Mouse (Mus musculus) intestine, postnatal 0 days (tissue): ENCODE measurements at regions not wholly inside any gene's neighbourhood (a gene's known extent, or its start where the extent isn't known, plus 50 kb on each side); places are given as distances from the start of the nearest gene placed in this dataset.

Experiments
- ATAC-seq: fragments of 200-750 bp; cut with Nextera tagmentation; 2 replicates; pipeline ENCODE4 v1.8.0; 2017; ENCODE audit warnings: mild to moderate bottlenecking, moderate TSS enrichment, moderate library complexity
- H3K27ac ChIP-seq: fragments of 300-500 bp; sonication (generic); 2 replicates; pipeline ENCODE4 v1.5.1; 2014; ENCODE audit warnings: mild to moderate bottlenecking, low read depth, low read length, moderate library complexity
- H3K27me3 ChIP-seq: fragments of 300-500 bp; sonication (generic); replicated peaks from 2 replicates; pipeline ENCODE4 v1.6.1; 2014; ENCODE audit warnings: low read length, mixed read lengths; ENCODE audit not compliant: control insufficient read depth, insufficient read depth
- H3K36me3 ChIP-seq: fragments of 300-500 bp; sonication (generic); 2 replicates; pipeline ENCODE4 v1.6.1; 2014; ENCODE audit warnings: mild to moderate bottlenecking, moderate library complexity; ENCODE audit not compliant: control insufficient read depth, insufficient read depth
- H3K4me1 ChIP-seq: fragments of 300-500 bp; sonication (generic); replicated peaks from 2 replicates; pipeline ENCODE4 v1.6.1; 2014; ENCODE audit warnings: antibody characterized with exemption, low read length, mixed read lengths; ENCODE audit not compliant: control insufficient read depth, insufficient read depth
- H3K4me2 ChIP-seq: fragments of 300-500 bp; sonication (generic); replicated peaks from 2 replicates; pipeline ENCODE4 v1.6.1; 2014; ENCODE audit warnings: low read depth, mild to moderate bottlenecking, moderate library complexity
- H3K4me3 ChIP-seq: fragments of 300-500 bp; sonication (generic); 2 replicates; pipeline ENCODE4 v1.5.1; 2014; ENCODE audit warnings: low read depth, low read length
- H3K9ac ChIP-seq: fragments of 300-500 bp; sonication (generic); 2 replicates; pipeline ENCODE4 v1.6.1; 2014; ENCODE audit warnings: mild to moderate bottlenecking, low read depth, low read length
- H3K9me3 ChIP-seq: fragments of 300-500 bp; sonication (generic); 2 replicates; pipeline ENCODE4 v1.6.1; 2016; ENCODE audit warnings: mixed run types; ENCODE audit not compliant: control insufficient read depth
- CTCF ChIP-seq: sonication (generic); IDR thresholded peaks from 2 replicates; pipeline ENCODE4 v1.5.1; 2016; ENCODE audit warnings: low read depth, mild to moderate bottlenecking, control low read depth, antibody characterized with exemption, moderate library complexity
- WGBS: fragments of 180-500 bp; shearing (Covaris S2); extraction: QIAGEN DNeasy Blood & Tissue Kit; methylation state at CpG from one replicate; pipeline ENCODE4 v1.1.7; 2014; 5-methylcytosine and 5-hydroxymethylcytosine counted together

GRCm38 (mm10) chr5:50937570-50937969 is 630.0 kb downstream of the Ppargc1a start:
- no peak overlapping the region for H3K4me3 ChIP-seq
- H3K36me3 ChIP-seq: no peaks in the 10 kb centered on the region
- no peak for TF ChIP-seq CTCF
- no peak overlapping the region for H3K4me2 ChIP-seq
- no peaks in the 10 kb centered on the region for H3K9me3 ChIP-seq
- no peaks in the 10 kb centered on the region for H3K27me3 ChIP-seq
- ATAC-seq: no peak
- H3K27ac ChIP-seq: no peak overlapping the region
- no peaks in the 10 kb centered on the region for H3K4me1 ChIP-seq
- no peak overlapping the region for H3K9ac ChIP-seq
- 61% methylated on average over 1 of the region's 1 CpGs for WGBS

- H3K36me3 ChIP-seq: no peaks in the 10 kb centered on the region
- ATAC-seq: peak; percentile 56; the same call in 1 of the 2 replicates
- no peak overlapping the region for H3K9ac ChIP-seq
- H3K27me3 ChIP-seq: no peaks in the 10 kb centered on the region
- WGBS: 40% methylated on average over 4 of the region's 4 CpGs
- no peaks in the 10 kb centered on the region for H3K4me1 ChIP-seq
- H3K9me3 ChIP-seq: no peaks in the 10 kb centered on the region
- no peak overlapping the region for H3K4me2 ChIP-seq
- H3K27ac ChIP-seq: no peak overlapping the region
- TF ChIP-seq CTCF: no peak
- H3K4me3 ChIP-seq: no peak overlapping the region
These were observed 645.9 kb downstream of the Ppargc1a start for GRCm38 (mm10) chr5:50921599-50921998.

- Histone ChIP-seq H3K4me2 (peak overlapping the region; percentile 0), H3K4me1 (no peaks in the 10 kb centered on the region), H3K9me3 (no peaks in the 10 kb centered on the region), H3K36me3 (no peaks in the 10 kb centered on the region), H3K4me3 (no peak overlapping the region), H3K9ac (no peak overlapping the region), H3K27ac (no peak overlapping the region), H3K27me3 (no peaks in the 10 kb centered on the region)
- ATAC-seq: peak; percentile 69
- TF ChIP-seq CTCF: no peak
- 45% methylated on average over 5 of the region's 5 CpGs for WGBS
These were observed 651.2 kb downstream of the Ppargc1a start for GRCm38 (mm10) chr5:50916341-50916740.

DNA sequence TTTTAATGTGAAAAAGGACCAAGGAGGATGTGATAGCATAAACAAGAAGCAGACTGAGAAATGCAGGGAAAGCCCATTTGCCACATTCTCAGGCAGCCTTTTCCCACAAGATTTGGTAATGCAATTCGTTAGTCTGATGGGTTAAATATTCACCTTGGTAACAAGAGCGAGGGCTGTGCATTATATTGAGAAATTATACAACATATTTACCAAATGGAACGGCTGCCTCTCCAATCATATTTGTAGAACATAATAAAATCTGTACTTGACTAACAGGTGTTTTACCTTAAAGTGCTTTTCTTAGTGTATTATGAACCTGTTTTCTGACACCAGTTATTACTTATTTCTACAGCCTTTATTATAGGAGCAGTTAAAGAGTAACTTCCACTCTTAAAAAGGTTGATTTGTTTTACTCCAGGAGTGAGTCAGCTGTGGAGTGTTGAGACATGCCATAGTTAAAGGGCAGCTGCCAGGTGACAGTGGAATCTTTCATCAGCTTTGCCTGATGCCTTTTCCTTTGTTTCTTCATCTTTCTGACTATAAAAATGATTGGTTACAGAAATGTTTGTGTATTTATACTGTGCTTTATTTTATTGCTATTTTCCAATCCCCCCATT is 652.2 kb downstream of the Ppargc1a start:
- WGBS: 32% methylated on average over 3 of the region's 3 CpGs
- Histone ChIP-seq H3K27ac (peak overlapping the region; percentile 28), H3K27me3 (no peaks in the 10 kb centered on the region), H3K9ac (no peak overlapping the region), H3K4me1 (no peaks in the 10 kb centered on the region), H3K9me3 (no peaks in the 10 kb centered on the region), H3K4me3 (no peak overlapping the region), H3K36me3 (no peaks in the 10 kb centered on the region), H3K4me2 (no peak overlapping the region; the same call in 1 of the 2 replicates)
- TF ChIP-seq CTCF: no peak
- ATAC-seq: peak; percentile 92

DNA sequence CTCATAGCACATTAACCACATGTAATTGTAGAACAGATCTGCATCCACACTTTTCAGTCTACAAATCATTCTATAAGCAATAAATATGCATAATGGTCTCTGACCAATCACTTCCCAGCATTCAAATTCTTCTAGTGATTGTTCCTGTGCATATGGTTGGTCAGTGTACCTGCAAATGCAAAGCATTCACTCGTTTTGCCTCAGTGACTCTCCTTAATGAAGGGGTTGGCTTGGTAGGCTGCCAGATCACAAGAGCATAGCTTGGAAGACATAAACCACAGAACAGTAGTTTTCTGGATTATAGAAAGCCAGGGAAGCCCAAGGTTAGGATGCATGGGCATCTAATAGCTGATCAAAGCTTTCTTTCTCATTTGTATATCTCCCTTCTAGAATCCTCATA is 662.7 kb downstream of the Ppargc1a start:
- no peaks in the 10 kb centered on the region for H3K9me3 ChIP-seq
- no peaks in the 10 kb centered on the region for H3K4me1 ChIP-seq
- no peak overlapping the region for H3K4me2 ChIP-seq
- 70% methylated on average over 1 of the region's 1 CpGs for WGBS
- no peak overlapping the region for H3K27ac ChIP-seq
- ATAC-seq: no peak
- no peak overlapping the region for H3K4me3 ChIP-seq
- TF ChIP-seq CTCF: no peak
- no peaks in the 10 kb centered on the region for H3K36me3 ChIP-seq
- no peaks in the 10 kb centered on the region for H3K27me3 ChIP-seq
- H3K9ac ChIP-seq: no peak overlapping the region
